14 mouse cellular contexts compared by ENCODE assay signal in the genomic region with DNA sequence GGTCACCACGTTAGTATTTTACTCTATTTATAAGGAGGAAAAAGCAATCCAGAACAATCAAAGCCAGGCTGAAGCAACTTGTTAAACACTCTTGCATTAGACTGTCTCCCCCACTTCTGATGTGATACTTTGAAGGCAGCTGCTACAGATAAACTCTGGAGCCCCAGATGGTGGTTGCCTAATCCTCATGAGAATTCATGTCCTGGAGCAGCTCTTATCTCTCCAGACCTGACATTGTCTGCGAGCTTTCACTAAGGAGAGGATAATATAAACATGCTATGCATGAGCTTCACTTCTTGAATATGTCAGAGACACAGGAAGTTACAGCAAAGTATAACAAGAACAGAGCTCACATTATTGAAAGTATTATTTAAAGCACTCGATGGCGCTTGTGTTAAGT. TPM values are rescaled to one million over a fixed set of nuclear protein-coding genes. Genes with fewer than 3 reads are reported as not detected.
DNase-seq lines count a peak whose midpoint lies in the region; ATAC-seq and TF ChIP-seq lines count a peak whose summit lies in the region.
"Had no signal": no experiment of that assay in that cellular context is flagged by ENCODE, and none has a peak within 500 bp of the region (broad histone marks: within the 10 kb centered on the region; RNA-seq: fewer than 3 reads in every experiment).

No protein-coding gene starts in this region.

- H3K27ac ChIP-seq in heart, embryonic 14.5 days (replicated peaks in 1 of 2; ENCODE audit: control insufficient read depth in 1 of 2, insufficient read depth in 1 of 2, low read depth in 2 of 2, low read length in 2 of 2): 0 out of 4 replicates have a peak overlapping the region, but pooled peaks of 1 of the 2 experiments have one; percentile 7
- peak overlapping the region; percentile 72 for H3K27ac ChIP-seq in spleen, adult 2 months (ENCODE audit: insufficient read depth, low read length)
- H3K27ac ChIP-seq in liver, embryonic 13.5 days: no peak overlapping the region
- no peak overlapping the region for H3K27ac ChIP-seq in kidney, adult 2 months (ENCODE audit: insufficient read depth, low read depth, low read length)
- no peak overlapping the region for H3K27ac ChIP-seq in forebrain, embryonic 16.5 days (ENCODE audit: low read length)
- H3K27ac ChIP-seq: gastrocnemius, adult 2 months; hindbrain, embryonic 12.5 days; kidney, postnatal 0 days; stomach, postnatal 0 days had no signal

- peaks cover 0 to 13% of the 10 kb centered on the region in 2 experiments; a peak in 3 of 4 replicates for H3K4me1 ChIP-seq in heart, embryonic 14.5 days (ENCODE audit: control insufficient read depth in 2 of 2, insufficient read depth in 2 of 2, low read length in 2 of 2)
- H3K4me1 ChIP-seq in spleen, adult 2 months (ENCODE audit: control insufficient read depth, insufficient read depth, insufficient read length): peaks cover 10% of the 10 kb centered on the region; the same call in 1 of the 2 replicates
- peaks cover 25% of the 10 kb centered on the region for H3K4me1 ChIP-seq in liver, embryonic 13.5 days (replicated peaks)
- H3K4me1 ChIP-seq in kidney, adult 2 months (ENCODE audit: control insufficient read depth, insufficient read depth, low read length): no peaks in the 10 kb centered on the region
- no peaks in the 10 kb centered on the region for H3K4me1 ChIP-seq in forebrain, embryonic 16.5 days (replicated peaks; ENCODE audit: control insufficient read depth, insufficient read depth, low read length)

- H3K36me3 ChIP-seq in heart, embryonic 14.5 days (ENCODE audit: control insufficient read depth, insufficient read depth, low read length): no peaks in the 10 kb centered on the region
- H3K36me3 ChIP-seq in spleen, adult 2 months (ENCODE audit: control insufficient read depth, insufficient read depth, low read length): no peaks in the 10 kb centered on the region
- H3K36me3 ChIP-seq in liver, embryonic 13.5 days: no peaks in the 10 kb centered on the region
- no peaks in the 10 kb centered on the region for H3K36me3 ChIP-seq in kidney, adult 2 months (ENCODE audit: control insufficient read depth, insufficient read depth, low read length)
- H3K36me3 ChIP-seq in forebrain, embryonic 16.5 days (ENCODE audit: control insufficient read depth, insufficient read depth): no peaks in the 10 kb centered on the region
- H3K36me3 ChIP-seq: hindbrain, embryonic 12.5 days had no signal

- intact Hi-C loops in heart, postnatal 36 days (cut with DNase I): no loop called here

- no peak for DNase-seq in heart, postnatal 36 days
- no peak for DNase-seq in spleen, adult 2 months (ENCODE audit: low read depth in 1 of 2, low spot score in 2 of 2)
- DNase-seq in spleen, adult 18-20 months: no peak
- DNase-seq in liver, embryonic 13.5 days: peak; percentile 63
- DNase-seq in kidney, adult 2 months: no peak
- DNase-seq in cerebellum, adult 11-12 months: no peak
- DNase-seq: cerebellum, adult 2 months; gastrocnemius, adult 2 months had no signal

- 9% methylated on average over 4 of the region's 4 CpGs for WGBS in heart, embryonic 14.5 days
- 27% methylated on average over 4 of the region's 4 CpGs for WGBS in spleen, adult 2 months
- WGBS in liver, embryonic 13.5 days (ENCODE audit: insufficient replicate concordance): 24% methylated on average over 4 of the region's 4 CpGs
- WGBS in kidney, adult 2 months: 72% methylated on average over 4 of the region's 4 CpGs
- WGBS in forebrain, embryonic 16.5 days: 62% methylated on average over 4 of the region's 4 CpGs

- no peak for ATAC-seq in heart, embryonic 14.5 days (ENCODE audit: insufficient number of reproducible peaks, insufficient read depth, low FRiP score, low read depth)
- ATAC-seq in liver, embryonic 13.5 days (ENCODE audit: low read depth): peak; percentile 90
- no peak for ATAC-seq in forebrain, embryonic 16.5 days
- ATAC-seq: CD4-positive, CD25-positive, alpha-beta regulatory T cell, adult 4 months had no signal

- no peak overlapping the region for H3K9ac ChIP-seq in heart, embryonic 14.5 days (ENCODE audit: low read length)
- H3K9ac ChIP-seq in liver, embryonic 13.5 days: no peak overlapping the region
- no peak overlapping the region for H3K9ac ChIP-seq in forebrain, embryonic 16.5 days (replicated peaks; ENCODE audit: low read depth, low read length)
- H3K9ac ChIP-seq: hindbrain, embryonic 12.5 days had no signal

- no peak for TF ChIP-seq CTCF in spleen, adult 2 months (IDR thresholded peaks at IDR 0.05; ENCODE audit: extremely low read depth, insufficient read depth, insufficient read length, insufficient replicate concordance)
- TF ChIP-seq CTCF in kidney, adult 2 months (conservative IDR thresholded peaks at IDR 0.05; ENCODE audit: insufficient read depth, insufficient read length, low read depth, low read length): no peak

- H3K9me3 ChIP-seq in heart, embryonic 14.5 days (ENCODE audit: control insufficient read depth, low read length): no peaks in the 10 kb centered on the region
- no peaks in the 10 kb centered on the region for H3K9me3 ChIP-seq in liver, embryonic 13.5 days (replicated peaks)
- H3K9me3 ChIP-seq in forebrain, embryonic 16.5 days (ENCODE audit: control insufficient read depth, low read length): no peaks in the 10 kb centered on the region
- H3K9me3 ChIP-seq: hindbrain, embryonic 12.5 days had no signal

- no peak overlapping the region for H3K4me3 ChIP-seq in heart, embryonic 14.5 days (ENCODE audit: control insufficient read depth in 1 of 2, insufficient read depth in 1 of 2, low read depth in 1 of 2, low read length in 2 of 2)
- no peak overlapping the region for H3K4me3 ChIP-seq in spleen, adult 2 months (ENCODE audit: extremely low read depth, insufficient read depth, insufficient read length)
- H3K4me3 ChIP-seq in liver, embryonic 13.5 days (replicated peaks): no peak overlapping the region
- no peak overlapping the region for H3K4me3 ChIP-seq in kidney, adult 2 months (ENCODE audit: insufficient read depth, low read depth, low read length)
- H3K4me3 ChIP-seq in forebrain, embryonic 16.5 days (replicated peaks; ENCODE audit: low read length): no peak overlapping the region
- H3K4me3 ChIP-seq: gastrocnemius, adult 2 months; hindbrain, embryonic 12.5 days had no signal

- H3K4me2 ChIP-seq in heart, embryonic 14.5 days (ENCODE audit: low read length): peak overlapping the region; percentile 41
- H3K4me2 ChIP-seq in liver, embryonic 13.5 days: peak overlapping the region; percentile 17; the same call in 1 of the 2 replicates
- H3K4me2 ChIP-seq in forebrain, embryonic 16.5 days (ENCODE audit: low read length): no peak overlapping the region
- H3K4me2 ChIP-seq: hindbrain, embryonic 12.5 days had no signal

- no peaks in the 10 kb centered on the region for H3K27me3 ChIP-seq in heart, embryonic 14.5 days (ENCODE audit: control insufficient read depth, insufficient read depth, low read length)
- no peaks in the 10 kb centered on the region for H3K27me3 ChIP-seq in spleen, adult 2 months (ENCODE audit: control insufficient read depth, insufficient read depth, low read length)
- H3K27me3 ChIP-seq in liver, embryonic 13.5 days: no peaks in the 10 kb centered on the region
- H3K27me3 ChIP-seq in kidney, adult 2 months (replicated peaks; ENCODE audit: control insufficient read depth, insufficient read depth, low read length): no peaks in the 10 kb centered on the region
- no peaks in the 10 kb centered on the region for H3K27me3 ChIP-seq in forebrain, embryonic 16.5 days (replicated peaks; ENCODE audit: control insufficient read depth, insufficient read depth, low read length)
- H3K27me3 ChIP-seq: hindbrain, embryonic 12.5 days had no signal

- no peak for TF ChIP-seq POLR2A in spleen, adult 2 months (IDR thresholded peaks at IDR 0.05; ENCODE audit: low read depth, low read length)
- TF ChIP-seq POLR2A in kidney, adult 2 months (IDR thresholded peaks at IDR 0.05; ENCODE audit: low read depth, low read length): no peak

RNA-seq across cellular contexts. Expression of a gene that starts 58.1 kb away (rescaled TPM):
- polyA plus RNA-seq in heart, embryonic 14.5 days (2014; fragmentation: Nextera tagmentation; extraction: Ambion mirVana): 24.9 and 26.2 TPM in 2 replicates
- total RNA-seq in heart, postnatal 36 days (2021): 10 to 100 TPM; 13.8 to 14.3 TPM
- polyA plus RNA-seq in spleen, adult 2 months (2012; rRNA removed): 10.1 and 13.3 TPM in 2 replicates
- 18.4 and 18.7 TPM in 2 replicates for polyA plus RNA-seq in liver, embryonic 13.5 days (2015; fragmentation: Nextera tagmentation; extraction: Ambion mirVana)
- polyA plus RNA-seq in kidney, adult 2 months (2012; rRNA removed): 8.7 and 9.1 TPM in 2 replicates
- 43.7 and 44.4 TPM in 2 replicates for polyA plus RNA-seq in forebrain, embryonic 16.5 days (2015; fragmentation: Nextera tagmentation; extraction: Ambion mirVana)
